Mouse (Mus musculus) cerebellum, postnatal 14 days (tissue): ENCODE data around the gene Dicer1.

Source experiments
- DNase-seq, 2 experiments: peaks; one replicate each; pipeline ENCODE4 v3.0.0; 2021; ENCODE audit warnings: mixed read lengths in 2 of 2

The Dicer1 gene

GRCm38 (mm10) chr12:104751814-104752765, at the start of gene Dicer1:
Gene Dicer1 (minus strand): TSS chr12:104751952.
- DNase-seq, result peak; percentile 100

- DNase-seq, result peak in 1 of 2 experiments; percentile 27
Observed at GRCm38 (mm10) chr12:104799365-104799764, 47.6 kb upstream of the Dicer1 start.

- DNase-seq, result no peak
Observed at GRCm38 (mm10) chr12:104797905-104798304, 46.2 kb upstream of the Dicer1 start.

- no peak for DNase-seq
Observed at GRCm38 (mm10) chr12:104796635-104797378, 45.1 kb upstream of the Dicer1 start.

GRCm38 (mm10) chr12:104794957-104795356, 43.2 kb upstream of the Dicer1 start:
- no peak for DNase-seq

- DNase-seq, result peak; percentile 32 to 33
Observed at GRCm38 (mm10) chr12:104793486-104793885, 41.7 kb upstream of the Dicer1 start.

- no peak for DNase-seq
Observed at GRCm38 (mm10) chr12:104777603-104778002, 25.9 kb upstream of the Dicer1 start.

- peak; percentile 66 for DNase-seq
Observed at GRCm38 (mm10) chr12:104771941-104772340, 20.2 kb upstream of the Dicer1 start.

- DNase-seq, result no peak
Observed at GRCm38 (mm10) chr12:104769201-104769785, 17.5 kb upstream of the Dicer1 start.

- DNase-seq, result no peak
Observed at GRCm38 (mm10) chr12:104767183-104767582, 15.4 kb upstream of the Dicer1 start.

- DNase-seq, result no peak
Observed at GRCm38 (mm10) chr12:104765761-104766160, 14.0 kb upstream of the Dicer1 start.

- no peak for DNase-seq
Observed at GRCm38 (mm10) chr12:104765116-104765515, 13.4 kb upstream of the Dicer1 start.

GRCm38 (mm10) chr12:104763918-104764317, 12.2 kb upstream of the Dicer1 start:
- no peak for DNase-seq

GRCm38 (mm10) chr12:104761411-104761810, 9.7 kb upstream of the Dicer1 start:
- no peak for DNase-seq

- no peak for DNase-seq
Observed at GRCm38 (mm10) chr12:104758066-104758465, 6.3 kb upstream of the Dicer1 start.

GRCm38 (mm10) chr12:104753686-104754085, 1.9 kb upstream of the Dicer1 start:
- no peak for DNase-seq

GRCm38 (mm10) chr12:104751331-104751813, 380 bp downstream of the Dicer1 start:
- DNase-seq, result peak in 1 of 2 experiments; percentile 76

GRCm38 (mm10) chr12:104748946-104749345, 2.8 kb downstream of the Dicer1 start:
- no peak for DNase-seq

- DNase-seq, result no peak
Observed at GRCm38 (mm10) chr12:104747252-104747651, 4.5 kb downstream of the Dicer1 start.

- no peak for DNase-seq
Observed at GRCm38 (mm10) chr12:104746601-104747000, 5.2 kb downstream of the Dicer1 start.

- DNase-seq, result no peak
Observed at GRCm38 (mm10) chr12:104743687-104744086, 8.1 kb downstream of the Dicer1 start.

GRCm38 (mm10) chr12:104742247-104742646, 9.5 kb downstream of the Dicer1 start:
- no peak for DNase-seq
